Mouse (Mus musculus) cerebellum, adult 8-10 months (tissue): Measurements from ENCODE around the gene Acaa1b.

Source experiments
- DNase-seq: peaks from one replicate; pipeline ENCODE4 v3.0.0; 2022

Acaa1b gene

DNA sequence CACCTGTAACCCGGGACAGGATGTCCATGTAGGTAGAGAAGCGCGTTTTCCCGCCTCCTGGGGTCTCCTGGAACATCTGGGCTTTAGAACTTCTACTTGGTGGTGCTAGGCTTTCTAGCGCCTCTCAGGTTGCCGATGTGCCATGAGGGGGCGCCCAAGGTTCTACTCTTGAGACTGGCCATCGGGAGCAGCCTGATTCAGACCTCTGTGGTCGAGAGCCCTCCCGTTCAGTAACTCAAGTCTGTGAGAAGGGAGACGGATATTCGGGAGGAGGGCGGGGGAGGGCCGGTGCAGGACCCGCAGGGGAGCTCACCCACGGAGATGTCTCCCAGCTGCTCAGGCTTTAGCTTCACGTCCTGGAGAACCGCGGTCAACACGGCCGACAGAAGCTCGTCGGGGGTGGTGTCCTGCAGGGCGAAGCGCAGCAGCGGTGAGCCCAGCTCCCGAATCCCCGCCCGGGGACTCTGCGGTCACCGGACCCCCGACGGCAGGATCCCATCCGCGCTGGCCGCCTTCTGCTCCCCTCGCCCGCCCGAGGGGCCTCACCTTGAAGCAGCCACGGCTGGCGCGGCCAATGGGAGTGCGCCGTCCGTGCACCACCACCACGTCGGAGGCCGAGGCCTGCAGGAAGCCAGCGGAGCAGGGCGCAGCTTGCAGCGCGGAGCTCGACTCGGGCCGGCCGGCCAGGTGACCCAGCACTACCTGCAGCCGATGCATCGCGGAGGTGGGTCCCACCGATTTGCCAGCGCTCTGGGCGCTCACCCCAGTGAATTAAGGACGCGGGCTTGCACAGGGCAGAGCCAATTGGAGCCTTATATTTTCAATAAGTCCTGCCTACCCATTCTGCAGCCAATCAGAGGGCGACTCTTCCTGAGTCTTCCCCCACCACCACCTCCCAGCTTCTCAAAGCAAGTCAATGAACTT is at the start of gene Acaa1b:
TSS of gene Acaa1b (minus strand) at position 816 of the 924 bp plus-strand sequence.
- peak; percentile 39 for DNase-seq

DNA sequence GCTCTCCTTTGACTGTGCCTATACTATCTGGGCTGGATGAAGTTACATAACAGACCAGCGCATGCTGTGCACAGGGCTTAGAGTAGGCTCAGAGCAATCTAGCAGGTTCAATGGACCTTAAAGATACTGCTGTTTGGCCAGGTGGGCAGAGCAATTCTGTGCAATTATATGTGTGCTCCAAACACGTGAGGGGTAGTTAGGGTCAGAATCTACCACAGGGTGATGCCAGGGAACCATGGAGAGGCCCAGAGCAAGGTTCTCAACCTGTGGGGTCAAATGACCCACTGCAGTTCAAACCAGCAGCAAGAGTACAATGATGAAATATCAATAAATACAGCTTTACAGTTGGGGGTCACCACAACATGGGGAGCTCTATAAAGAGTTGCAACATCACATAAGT is 49.8 kb upstream of the Acaa1b start:
- DNase-seq: no peak

DNA sequence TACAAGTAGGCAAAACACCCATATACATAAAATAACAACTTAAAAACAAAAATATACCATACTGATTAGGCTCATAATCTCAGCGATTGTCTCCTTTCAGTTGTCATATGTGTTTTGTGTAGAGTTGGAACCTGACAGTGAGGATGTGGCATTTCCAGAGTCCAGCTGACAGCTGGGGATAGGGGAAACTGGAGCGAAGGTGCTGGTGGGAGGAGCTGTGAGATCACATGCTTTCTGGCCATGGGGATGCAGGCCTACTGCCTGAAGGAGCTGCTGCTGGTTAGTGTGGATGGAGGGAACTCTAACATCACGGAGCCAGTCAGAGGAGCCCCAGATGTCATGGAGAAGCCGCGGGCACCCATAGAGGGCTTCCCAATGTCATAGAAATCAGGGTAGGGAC is 48.9 kb upstream of the Acaa1b start:
- DNase-seq: no peak

DNA sequence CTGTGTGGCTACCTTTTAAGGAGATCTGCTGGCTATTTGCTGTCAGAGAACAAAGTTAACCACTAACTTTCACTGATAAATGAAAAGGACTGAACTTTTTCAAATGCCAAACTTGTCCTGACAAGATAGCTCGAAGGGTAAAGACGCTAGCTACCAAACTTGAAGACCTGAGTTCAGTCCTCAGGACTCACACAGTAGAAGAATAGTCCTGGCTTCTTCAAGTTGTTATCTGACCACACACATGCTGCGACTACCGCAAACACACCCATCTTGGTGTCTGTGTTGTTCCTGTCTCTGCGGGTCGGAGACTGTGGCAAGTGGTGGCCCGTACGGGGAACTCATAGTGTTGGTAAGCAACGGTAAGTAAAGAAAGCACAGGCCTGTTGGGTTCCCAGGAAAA is 46.7 kb upstream of the Acaa1b start:
- no peak for DNase-seq

DNA sequence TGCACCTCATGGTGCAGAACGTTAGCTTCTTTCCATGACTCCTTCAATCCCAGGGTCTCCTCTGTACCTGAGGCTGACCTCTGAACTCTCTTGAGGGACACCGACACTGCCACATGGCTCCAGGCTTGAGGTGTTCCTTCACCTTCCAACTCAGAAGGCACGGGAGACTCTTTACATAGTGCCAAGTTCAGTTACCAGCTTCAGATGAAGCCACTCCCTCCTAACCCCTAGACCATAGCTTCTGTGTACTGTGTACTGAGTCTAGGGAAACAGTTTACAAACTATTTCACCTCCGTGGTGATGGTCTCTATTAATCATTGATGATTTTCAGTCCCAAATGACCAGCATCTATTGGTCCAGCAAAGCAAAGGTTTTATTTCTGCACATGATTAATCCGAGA is 44.8 kb upstream of the Acaa1b start:
- no peak for DNase-seq

DNA sequence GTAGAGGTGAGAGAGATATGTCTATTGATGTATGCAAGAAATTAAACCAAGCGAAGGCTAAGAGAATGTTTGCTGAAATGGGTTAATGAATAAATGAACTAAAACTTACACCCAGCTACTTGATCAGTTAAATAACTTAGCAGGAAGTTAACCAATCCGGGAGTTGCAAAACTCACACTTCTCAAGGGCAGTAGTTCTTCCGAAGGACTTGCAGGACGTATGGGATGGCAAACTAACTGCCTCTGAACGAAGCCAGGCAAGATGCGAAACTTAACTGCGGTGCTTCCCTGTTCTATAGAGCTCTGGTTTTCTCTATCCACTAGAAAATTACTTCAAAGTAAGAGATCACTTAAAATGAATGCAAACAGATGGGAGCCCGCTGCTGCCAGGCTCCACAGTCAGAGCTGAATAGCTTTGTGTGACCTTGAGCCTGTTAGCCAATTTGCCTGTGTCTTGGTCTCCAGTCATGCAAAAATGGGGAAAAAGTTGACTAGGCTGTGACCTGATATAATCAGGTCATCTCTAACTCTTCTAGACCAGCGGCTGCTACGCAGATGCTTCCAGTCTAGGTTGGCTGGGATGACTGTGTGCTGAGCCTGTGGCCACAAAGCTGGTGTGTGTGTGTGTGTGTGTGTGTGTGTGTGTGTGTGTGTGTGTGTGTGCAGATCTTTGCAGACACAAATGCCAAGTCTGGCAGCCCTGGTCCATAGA is 42.4 kb upstream of the Acaa1b start:
- DNase-seq: no peak

DNA sequence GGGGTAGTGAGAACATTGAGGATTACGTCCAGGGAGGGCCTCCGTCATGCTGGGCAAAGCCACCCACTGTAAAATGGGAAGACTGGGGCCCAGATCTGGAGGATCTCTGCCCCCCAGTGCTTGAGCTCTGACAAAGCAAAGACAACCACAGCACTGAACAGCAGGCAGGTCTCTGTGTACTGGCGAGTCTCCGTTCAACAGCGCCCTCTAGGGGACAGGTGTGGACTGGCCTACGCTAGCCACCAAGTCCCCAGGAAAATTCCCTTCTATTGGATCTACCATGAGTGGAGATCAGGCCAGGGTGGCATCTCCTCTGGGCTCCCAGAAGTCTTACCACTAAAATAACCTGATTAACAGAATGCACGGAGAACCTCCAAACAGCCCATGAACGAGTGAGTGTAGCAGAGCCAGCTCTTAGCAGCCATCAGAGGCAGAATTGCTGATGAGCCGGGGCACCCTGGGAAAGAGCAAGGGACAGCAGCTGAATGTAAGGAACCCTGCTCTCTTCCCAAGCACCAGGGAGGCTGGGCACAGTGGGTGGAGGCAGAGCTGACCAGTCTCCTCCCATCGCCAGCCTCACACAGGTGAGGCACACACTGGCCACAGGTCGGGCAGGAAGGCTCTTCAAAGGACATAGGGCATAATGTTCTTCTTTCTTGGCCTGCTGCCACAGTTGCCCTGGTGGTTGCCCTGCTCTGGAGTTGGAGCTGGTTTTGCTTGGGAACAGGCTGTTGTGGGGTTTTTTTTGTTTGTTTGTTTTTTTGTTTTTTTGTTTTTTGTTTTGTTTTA is 35.5 kb upstream of the Acaa1b start:
- DNase-seq: peak; percentile 12

DNA sequence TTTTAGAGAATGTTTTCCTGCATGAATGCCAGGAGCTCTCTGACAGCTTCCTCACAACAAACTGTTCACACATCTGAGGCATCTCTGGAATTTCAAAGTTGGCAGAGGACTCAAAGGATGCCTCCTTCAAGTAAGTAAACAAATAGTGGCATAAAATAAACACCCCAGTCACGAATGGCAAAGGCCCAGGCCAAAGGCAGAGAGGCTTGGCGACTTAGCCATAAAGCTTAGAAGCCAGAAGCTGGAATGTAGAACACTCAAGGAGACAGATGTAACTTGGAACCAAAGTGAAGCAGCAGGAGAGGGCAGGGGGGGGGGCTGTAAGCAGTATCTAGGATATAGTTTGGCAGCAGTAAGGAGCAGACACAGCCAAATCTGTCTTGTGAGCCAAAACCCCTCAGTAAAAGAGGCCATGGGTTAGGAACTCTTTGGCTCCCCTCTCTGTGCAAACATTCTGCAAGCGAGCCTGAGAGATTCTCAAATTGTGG is 24.4 kb upstream of the Acaa1b start:
- DNase-seq: no peak

DNA sequence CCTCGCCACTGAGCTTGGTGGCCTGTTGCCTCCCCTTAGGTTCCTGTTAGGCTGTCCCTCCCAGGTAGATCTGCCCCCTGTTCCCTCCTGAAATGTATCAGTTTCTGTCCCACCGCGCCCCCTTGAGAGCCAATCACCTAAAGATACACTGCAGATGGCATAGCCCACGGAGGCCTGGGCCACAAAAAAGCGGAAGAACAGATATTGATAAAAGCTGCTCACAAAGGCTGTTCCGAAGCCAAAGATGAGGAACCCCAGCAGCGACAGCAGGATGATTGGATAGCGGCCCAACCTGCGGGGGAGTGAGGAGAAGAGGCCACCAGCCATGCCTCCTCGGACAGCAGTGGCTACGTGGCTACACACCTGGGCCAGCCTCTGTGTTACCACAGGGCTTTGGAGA is 22.4 kb upstream of the Acaa1b start:
- DNase-seq: no peak

DNA sequence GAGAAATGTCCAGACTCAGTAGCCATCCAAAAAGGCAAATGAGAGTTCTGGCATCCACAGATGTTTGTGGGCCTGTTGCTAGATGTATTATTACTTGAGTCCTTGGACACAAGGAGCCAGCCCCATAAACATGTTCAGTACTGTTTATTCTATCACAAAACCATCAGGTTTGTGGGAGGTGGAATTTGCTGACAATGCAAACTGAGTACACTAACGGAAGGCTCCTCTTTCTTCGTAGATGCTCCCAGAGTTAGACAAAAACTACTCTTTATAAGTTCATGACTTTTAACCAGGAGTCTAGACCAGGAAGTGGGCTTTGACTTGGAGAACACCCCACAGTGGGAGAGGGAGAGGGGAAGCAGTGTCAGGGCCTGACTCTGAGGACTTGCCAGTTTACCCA is 10.7 kb upstream of the Acaa1b start:
- DNase-seq: no peak

DNA sequence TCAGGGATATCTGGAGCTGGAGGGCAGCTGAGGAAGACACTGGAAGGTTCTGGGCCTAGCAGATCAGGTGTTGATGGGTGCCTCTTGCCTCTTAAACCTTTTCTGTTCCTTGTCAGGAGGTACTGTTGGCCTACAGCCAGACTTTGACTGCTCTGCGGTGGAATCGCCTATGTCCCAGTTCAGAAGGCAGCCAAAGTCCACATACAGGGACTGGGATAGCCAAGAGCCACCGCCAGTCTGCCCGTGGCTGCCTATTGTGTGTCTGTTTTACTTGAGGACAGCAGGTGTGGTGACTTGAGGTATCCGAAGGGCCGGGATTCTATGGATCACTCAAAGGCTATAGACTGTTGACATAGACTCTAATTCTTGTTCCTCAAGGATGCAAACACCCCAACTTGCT is 8.7 kb upstream of the Acaa1b start:
- DNase-seq: no peak

DNA sequence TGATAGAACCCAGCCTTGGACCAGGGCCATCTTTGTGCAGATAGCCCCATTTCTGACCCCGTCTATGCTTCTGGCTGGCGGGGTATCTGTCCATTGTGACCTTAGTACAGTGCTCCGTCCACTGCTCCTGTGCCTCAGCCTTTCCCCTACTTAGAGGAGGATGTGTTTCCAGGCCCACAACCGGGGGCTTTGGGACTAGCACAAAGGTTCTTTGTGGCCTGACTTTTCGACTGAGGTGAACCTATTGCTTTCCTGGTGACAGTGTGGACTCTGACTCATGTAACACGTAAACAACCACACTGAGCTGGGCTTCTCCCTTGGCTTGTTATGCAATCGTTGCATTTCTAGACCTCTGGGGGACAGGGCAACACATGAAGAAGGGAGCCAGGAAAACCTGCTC is 7.8 kb upstream of the Acaa1b start:
- DNase-seq: no peak

DNA sequence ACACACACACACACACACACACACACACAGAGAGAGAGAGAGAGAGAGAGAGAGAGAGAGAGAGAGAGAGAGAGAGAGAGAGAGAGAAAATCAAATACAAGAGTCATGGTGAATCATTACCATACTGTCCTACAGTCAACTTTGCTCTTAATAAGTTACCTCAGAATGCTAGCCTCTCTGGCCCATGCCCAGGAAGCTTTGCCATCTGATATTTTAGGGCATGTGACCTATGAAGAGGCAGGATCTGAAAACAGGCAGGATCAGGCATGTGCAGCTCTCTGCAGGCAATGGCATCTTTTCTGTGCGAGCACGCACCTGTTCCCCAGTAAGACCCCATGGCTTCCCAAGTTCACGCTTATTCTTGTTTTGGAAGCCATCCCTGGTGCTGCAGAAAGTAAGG is 3.8 kb upstream of the Acaa1b start:
- no peak for DNase-seq

DNA sequence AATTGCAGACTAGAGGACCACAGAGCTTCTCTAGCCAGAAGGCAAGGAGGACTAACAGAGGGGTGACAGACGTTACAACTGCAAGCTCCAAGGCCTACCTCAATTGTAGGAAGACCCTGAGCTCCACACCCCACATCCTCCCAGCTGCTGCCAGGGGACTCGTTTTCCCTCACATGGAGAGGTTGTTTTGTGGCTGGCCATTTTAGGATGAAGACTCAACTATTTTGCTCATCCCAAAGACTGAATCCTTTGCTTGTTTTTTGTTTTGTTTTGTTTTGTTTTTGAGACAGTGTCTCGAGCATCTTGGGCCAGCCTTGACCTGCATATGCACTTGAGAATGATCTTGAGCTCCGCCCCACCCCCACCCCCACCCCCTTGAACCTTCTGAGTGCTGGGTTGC is 2.0 kb upstream of the Acaa1b start, which contains the start of gene Gm47289:
TSS of gene Gm47289 (plus strand) at position 301 of the 400 bp plus-strand sequence.
- DNase-seq: no peak

DNA sequence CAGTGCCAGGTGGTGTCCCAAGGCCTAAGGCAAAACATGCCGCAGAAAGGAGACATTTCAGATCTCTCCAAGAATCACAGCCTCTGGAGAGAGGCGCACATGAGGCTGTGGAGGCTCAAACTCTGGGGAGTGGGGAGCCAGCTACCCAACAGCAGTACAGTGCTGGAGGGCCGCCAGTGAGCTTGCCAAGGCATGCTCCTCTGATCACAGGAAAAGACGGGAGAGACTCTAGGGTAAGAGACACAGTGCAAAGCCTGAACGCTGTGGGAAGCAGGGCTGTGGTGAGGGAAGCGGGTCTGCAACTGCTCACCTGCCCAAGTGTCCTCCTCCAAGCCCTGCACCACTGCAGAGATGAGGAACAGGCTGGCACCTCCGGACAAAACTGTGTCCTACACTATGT is 1.1 kb downstream of the Acaa1b start:
- no peak for DNase-seq

DNA sequence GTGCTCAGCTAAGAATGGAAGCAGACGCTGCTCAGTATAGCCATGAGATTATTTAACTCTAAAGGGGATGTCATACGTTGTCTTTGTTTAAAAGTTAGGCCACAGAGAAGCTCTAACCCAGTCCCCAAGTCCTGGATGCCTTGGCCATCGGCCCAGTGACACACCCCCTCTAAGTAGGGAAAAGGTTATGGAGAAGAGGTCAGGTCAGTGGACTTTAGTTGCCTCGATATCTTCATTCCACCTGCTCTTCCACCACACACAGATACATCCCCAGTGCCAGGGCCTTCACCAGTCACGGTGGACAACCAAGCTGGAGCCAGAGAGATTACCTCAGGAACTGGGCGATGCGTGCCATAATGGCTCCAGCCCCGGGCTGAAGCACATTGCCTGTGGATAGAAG is 1.5 kb downstream of the Acaa1b start:
- DNase-seq: no peak

DNA sequence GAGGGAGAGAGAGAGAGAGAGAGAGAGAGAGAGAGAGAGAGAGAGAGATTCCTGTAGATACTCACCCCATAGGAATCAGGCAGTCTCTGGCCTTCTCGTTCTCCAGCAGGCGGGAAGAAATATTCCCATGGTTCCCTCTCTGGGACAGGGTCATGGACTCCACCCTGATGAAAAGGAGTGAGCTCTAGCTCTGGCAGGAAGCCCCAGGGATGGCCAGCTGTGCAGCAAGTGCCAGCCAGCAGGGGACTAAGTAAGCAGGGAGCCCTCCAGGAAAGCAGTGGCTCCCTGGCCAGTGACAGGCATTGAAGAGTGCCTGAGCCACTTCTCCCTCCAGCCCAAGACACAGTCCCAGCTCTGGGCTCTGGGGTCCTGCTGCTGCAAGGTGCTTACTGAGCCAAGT is 5.1 kb downstream of the Acaa1b start:
- no peak for DNase-seq

DNA sequence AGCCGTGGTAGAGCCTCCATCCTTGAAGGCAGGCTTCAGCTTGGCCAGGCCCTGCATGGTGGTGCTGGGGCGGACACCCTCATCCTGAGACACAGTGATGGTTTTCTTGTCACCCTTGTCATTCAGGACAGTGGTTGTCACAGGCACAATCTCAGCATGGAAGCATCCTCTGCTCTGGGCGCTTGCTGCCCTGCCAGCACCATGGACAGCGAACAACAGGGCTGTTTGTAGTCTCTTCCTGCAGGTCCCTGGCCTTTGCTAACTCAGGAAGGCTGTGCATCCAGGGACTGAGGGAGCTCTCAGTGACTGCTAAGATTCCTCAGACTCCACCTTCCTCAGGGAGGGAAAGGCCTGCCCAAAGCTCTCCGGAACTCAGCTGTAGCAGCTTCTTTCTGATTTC is 7.3 kb downstream of the Acaa1b start:
- DNase-seq: no peak

DNA sequence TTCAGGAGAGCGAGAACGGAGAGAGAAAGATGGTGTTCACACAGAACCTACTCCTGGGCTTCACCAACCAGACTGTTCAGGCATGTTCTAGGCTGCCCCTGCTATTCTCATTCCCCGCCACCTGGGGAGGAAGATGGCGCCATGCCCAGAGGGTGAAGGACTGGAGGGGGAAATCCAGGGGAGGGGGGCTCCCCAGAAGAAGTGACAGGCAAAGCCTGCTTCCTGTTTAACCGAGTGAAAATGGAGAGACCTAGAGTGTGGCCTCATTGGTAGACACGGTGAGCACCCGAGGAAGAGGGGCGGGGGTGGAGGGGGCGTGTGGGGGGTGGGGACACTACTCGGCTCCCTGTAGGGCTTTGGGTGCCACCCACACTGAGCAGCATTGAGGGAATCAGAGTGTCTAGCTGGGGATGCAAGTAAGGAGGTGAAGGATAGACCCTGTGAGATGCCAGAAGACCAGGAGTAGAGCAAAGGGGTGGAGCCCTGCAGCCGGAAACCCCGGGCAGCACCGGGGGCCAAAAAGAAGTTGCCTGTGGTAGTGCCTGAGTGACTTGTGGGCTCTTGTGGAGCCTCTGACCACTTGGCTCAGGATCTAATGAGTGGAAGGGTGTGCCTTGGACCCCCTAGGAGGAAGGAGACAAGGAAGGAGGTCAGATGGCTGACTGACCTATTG is 10.7 kb downstream of the Acaa1b start:
- no peak for DNase-seq

DNA sequence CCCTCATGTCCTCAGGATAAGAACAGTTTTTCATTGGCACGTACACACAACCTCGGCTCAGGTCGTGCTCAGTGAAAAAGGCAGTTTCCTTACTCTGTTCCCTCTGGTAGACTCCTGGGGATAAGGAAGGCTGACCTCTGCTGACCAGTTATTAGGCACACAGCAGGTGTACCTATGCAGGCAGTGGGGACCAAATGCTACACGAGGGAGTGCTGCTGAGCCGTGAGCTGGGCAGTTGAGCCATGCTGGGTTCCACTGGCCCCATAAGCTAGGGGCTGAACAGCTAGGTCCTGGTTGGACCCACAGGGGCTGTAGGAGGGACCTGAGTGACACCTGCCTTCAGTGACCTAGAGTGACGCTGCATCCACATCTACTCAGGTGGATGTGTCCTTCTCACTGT is 11.3 kb downstream of the Acaa1b start:
- no peak for DNase-seq

DNA sequence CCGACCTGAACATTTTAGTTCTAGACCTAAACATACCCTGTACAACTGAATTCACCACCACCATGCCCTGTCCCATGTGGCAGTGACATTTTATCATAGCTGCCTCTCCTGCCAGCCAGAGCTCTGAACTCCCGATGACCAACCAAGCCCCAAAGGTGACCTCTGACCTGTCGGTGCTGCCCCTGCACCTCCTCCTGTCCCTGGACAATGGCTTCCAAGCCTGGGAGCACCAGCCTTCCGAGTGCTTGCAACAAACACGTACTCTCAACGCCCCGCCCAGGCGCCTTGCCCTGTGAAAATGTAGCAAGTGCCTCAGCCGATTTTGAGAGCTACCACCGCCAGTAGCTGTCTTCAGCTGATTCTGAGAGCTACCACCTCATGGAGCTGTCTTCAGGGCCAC is 11.8 kb downstream of the Acaa1b start:
- DNase-seq: no peak

DNA sequence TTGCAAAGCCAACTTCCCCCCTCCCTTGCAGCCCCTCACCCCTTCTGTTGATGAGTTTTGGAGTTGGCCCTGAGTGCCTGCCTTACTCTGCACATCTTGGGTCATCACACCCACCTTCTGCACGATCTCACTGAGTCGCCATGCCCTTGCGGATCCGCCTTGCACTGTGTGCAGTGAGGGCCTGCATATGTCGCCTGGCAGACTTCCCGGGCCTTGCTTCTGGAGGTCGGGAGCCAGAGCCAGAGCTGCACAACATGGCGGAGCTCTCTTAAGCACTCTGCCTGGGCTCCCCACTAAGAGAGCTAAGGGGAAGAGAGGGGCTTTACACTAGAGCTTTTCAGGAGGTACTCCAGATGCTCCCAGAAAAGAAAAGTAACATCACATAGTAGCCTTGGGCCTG is 12.2 kb downstream of the Acaa1b start:
- DNase-seq: no peak

DNA sequence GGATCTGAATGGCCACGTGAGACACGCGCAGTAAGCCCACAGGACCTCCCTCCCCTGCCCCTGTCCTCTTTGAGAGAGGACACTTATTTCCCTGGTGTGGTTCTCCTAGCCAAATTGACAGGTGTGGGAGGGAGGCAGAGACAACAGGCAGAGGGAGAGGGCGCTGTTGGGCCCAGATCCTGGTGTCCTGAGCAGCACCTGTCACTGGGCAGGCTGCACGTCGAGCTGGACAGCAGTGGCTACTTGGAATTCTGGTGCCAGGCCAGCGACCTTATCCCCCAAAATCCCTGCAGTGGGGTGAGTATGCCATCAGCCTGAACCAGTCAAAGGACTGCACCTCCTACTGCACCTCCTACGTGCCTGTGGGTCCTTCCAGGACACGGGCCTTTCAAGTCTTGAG is 13.5 kb downstream of the Acaa1b start:
- no peak for DNase-seq
